Mouse (Mus musculus) skeletal muscle tissue, adult 2 months (tissue): ENCODE results near the gene Bfar.
"Not testable (repeated sequence)": the region's sequence is repeated elsewhere in the genome, so short reads cannot be mapped to it uniquely, and the experiment has no call there.

Source experiments
- DNase-seq: peaks from one replicate; pipeline ENCODE4 v3.0.0-alpha.2; 2012; ENCODE audit warnings: low read depth, low spot score

The Bfar gene

GRCm38 (mm10) chr16:13671685-13672385 is at the start of gene Bfar, which contains the start of gene 3110001I22Rik:
Gene Bfar, plus strand, starts transcription at chr16:13671858.
Gene 3110001I22Rik, plus strand, starts transcription at chr16:13671929.
- DNase-seq: peak; percentile 97

- DNase-seq: peak; percentile 51
Observed at GRCm38 (mm10) chr16:13628345-13628744, 43.3 kb upstream of the Bfar start.

GRCm38 (mm10) chr16:13638198-13638597 is 33.5 kb upstream of the Bfar start:
- not testable (repeated sequence) for DNase-seq

- DNase-seq: no peak
Observed at GRCm38 (mm10) chr16:13639508-13639907, 32.1 kb upstream of the Bfar start.

- DNase-seq: no peak
Observed at GRCm38 (mm10) chr16:13640064-13640463, 31.6 kb upstream of the Bfar start.

- DNase-seq: no peak
Observed at GRCm38 (mm10) chr16:13644474-13644873, 27.2 kb upstream of the Bfar start.

- no peak for DNase-seq
Observed at GRCm38 (mm10) chr16:13645930-13646329, 25.7 kb upstream of the Bfar start.

- DNase-seq: no peak
Observed at GRCm38 (mm10) chr16:13658886-13659285, 12.8 kb upstream of the Bfar start.

GRCm38 (mm10) chr16:13660736-13661135 is 10.9 kb upstream of the Bfar start:
- DNase-seq: no peak

- DNase-seq: peak; percentile 82
Observed at GRCm38 (mm10) chr16:13667878-13668343, 3.7 kb upstream of the Bfar start, which contains the start of gene Parn. Gene Parn, minus strand, starts transcription at chr16:13668170.

- DNase-seq: no peak
Observed at GRCm38 (mm10) chr16:13668402-13669108, 3.1 kb upstream of the Bfar start.

- DNase-seq: no peak
Observed at GRCm38 (mm10) chr16:13669282-13669681, 2.4 kb upstream of the Bfar start.

GRCm38 (mm10) chr16:13670896-13671295 is 762 bp upstream of the Bfar start:
- not testable (repeated sequence) for DNase-seq

GRCm38 (mm10) chr16:13672386-13672898 is 784 bp downstream of the Bfar start:
- DNase-seq: peak; percentile 42

GRCm38 (mm10) chr16:13673114-13673513 is 1.5 kb downstream of the Bfar start:
- DNase-seq: no peak

GRCm38 (mm10) chr16:13674511-13674910 is 2.9 kb downstream of the Bfar start:
- DNase-seq: no peak

- no peak for DNase-seq
Observed at GRCm38 (mm10) chr16:13678601-13679319, 7.1 kb downstream of the Bfar start.

- no peak for DNase-seq
Observed at GRCm38 (mm10) chr16:13698998-13699397, 27.3 kb downstream of the Bfar start.

- DNase-seq: no peak
Observed at GRCm38 (mm10) chr16:13702184-13702583, 30.5 kb downstream of the Bfar start.

GRCm38 (mm10) chr16:13704676-13705075 is 33.0 kb downstream of the Bfar start:
- DNase-seq: no peak

GRCm38 (mm10) chr16:13714910-13715309 is 43.3 kb downstream of the Bfar start:
- DNase-seq: no peak
